Mouse (Mus musculus) cerebellum, adult (tissue): ENCODE results near the gene Dgkh.
"Not testable (repeated sequence)": the region's sequence is repeated elsewhere in the genome, so short reads cannot be mapped to it uniquely, and the experiment has no call there.

ENCODE experiments used
- ATAC-seq: cut with Nextera tagmentation; 2 replicates; pipeline ENCODE4 v1.9.2; 2017; ENCODE audit warnings: mild to moderate bottlenecking, moderate library complexity, mixed read lengths; ENCODE audit not compliant: insufficient number of reproducible peaks, low FRiP score, low TSS enrichment

Gene Dgkh

DNA sequence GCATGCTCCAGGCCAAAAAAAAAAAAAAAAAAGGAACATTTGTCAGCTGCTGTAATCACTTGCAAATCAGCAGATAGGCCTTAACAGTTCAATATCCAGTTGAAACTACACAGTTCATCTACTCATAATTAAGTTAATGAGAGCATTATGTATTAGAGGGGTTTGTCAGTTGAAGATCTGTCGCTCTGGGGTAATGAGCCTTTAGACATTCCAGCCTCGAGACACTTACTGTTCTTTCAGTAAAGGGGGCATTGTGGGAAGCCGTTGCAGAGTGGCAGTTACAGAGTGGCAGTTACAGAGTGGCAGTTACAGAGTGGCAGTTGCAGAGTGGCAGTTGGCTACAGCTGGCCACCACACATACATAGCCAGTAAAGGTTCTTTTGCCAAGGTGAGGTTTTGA lies 177.7 kb downstream of the Dgkh start:
- ATAC-seq = not testable (repeated sequence)

DNA sequence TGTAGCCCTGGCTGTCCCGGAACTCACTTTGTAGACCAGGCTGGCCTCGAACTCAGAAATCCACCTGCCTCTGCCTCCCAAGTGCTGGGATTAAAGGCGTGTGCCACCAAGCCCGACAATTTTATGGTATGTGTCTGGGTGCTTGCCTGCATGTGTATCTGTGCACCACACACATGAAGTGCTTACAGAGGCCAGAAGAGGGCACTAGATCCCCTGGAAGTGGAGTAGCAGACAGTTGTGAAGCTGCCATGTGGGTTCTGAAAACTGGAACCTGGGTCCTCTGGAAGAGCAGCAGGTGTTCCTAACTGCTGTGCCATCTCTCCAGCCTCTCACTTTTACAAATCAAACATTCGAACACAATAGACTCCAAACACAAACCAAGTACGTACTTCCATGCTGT lies 178.9 kb downstream of the Dgkh start:
- no peak for ATAC-seq

GRCm38 (mm10) chr14:78548807-78549206 lies 183.8 kb downstream of the Dgkh start:
- no peak for ATAC-seq

DNA sequence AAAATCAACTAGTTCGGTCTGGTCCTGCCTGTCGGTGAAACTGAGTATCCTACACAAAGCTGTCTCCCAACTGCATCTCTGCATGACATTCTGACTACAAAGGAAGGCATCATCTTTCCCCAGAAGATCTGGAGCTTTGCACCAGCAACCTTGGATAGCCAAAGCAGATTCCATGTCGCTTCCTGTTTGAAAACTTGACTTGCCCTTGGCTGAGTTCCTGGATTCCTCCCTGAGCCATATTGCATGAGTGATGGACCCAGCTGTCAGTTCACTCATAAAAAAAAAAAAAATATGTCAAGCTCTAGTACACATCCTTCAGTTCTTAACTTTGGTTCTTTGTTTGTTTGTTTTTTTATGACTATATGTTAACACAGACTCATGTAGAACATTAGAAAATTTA lies 191.3 kb downstream of the Dgkh start:
- ATAC-seq = no peak

- ATAC-seq = no peak
Observed at GRCm38 (mm10) chr14:78539821-78540220, 192.8 kb downstream of the Dgkh start.

DNA sequence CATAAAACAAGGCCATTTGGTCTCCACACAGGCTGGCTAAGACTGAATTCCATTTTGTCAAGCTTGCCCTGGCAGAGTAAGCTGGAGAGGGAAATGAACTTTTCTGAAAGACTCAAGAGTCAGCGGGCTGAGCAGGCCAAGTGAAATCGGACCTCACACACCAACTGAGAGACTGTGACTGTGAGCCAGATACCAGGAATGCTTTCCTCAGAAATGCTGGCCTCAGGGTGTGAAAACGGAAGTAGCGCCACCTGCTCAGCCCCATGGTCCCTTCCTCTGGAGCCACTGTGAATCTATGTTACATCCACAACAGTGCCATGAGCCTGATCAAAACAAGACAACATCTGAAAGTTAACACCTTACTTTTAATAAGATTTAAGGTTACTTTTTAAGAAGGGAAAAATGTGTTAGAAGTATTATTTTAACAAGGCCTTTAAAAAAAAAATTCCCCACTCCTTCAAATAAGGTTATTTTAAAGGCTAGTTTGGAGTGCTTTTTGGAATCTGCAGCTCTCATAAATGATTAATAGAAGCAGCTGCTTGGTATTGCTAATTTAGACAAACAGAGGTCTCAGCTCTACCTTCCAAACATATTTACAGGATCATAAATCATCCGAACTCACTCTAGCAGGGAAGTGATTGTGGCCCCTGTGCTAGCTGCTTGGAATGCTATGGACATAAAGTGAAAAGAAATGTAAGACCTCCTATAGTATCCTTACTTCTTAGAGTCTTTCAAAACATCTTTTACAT lies 193.8 kb downstream of the Dgkh start:
- ATAC-seq = 0 out of 2 replicates have a peak, but pooled peaks have one; percentile 27

DNA sequence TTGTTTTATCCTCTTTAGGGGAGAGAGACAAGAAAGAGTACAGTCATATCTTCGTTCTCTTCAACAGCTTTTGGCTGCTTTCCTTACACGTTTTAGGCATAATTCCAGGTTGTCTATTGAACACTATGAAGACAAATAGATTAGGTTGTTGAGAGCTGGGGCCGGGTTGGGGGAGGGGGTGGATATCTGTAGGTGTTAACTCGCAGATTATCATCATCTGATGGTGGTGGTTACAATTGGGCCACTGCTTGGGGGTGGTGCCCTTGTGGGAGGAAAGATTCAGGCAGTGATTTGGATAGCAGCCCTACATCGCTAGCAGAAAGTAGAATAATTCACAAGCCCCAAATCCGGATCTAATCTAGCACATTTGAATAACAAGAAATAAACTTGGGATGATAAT lies 195.0 kb downstream of the Dgkh start:
- ATAC-seq = no peak

DNA sequence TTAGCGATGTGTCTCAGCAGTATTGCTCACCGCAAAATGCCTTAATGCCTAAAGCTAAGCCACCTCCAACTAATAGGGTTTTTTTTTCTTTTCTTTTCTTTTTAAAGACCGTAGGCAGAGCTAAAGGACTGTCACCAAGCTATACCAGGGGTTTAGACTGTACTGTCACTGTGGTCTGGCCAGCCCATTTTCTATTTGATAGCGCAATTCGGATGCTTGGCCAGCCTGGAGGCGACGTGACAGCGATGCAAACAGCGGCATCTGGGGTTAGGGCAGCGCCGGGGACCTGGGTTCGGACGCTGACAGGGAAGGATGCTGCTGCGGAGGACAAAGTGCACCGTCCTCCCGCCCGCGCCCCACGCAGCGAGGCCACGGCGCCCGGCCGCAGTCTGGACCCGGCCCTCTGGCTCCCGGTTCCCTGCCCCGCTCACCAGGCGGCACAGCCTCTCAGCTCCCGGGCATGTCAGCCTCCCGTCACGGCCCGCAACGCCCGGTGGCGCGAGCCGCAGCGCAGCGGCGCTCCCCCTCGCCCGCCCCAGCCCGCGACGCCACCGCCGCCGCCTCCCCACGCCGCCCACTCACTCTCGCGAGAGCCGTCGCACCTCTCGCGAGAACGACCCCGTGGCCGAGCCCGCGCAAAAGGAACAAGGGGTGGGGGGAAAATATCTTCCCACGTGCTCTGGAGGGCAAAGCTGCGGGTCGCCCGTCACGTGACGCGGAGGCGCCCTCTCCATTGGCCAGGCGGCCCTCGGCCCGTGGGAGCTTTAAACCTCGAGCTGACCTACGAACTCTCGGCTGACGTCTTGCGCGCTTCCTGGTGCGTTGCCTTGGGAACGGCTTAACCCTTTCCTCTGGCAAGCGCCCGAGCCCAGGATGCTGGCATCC lies 196.1 kb downstream of the Dgkh start, which contains the start of gene Akap11:
TSS of gene Akap11 (minus strand) at position 528 of the 885 bp plus-strand sequence.
- ATAC-seq = peak; percentile 91

- ATAC-seq = no peak
Observed at GRCm38 (mm10) chr14:78535366-78535765, 197.2 kb downstream of the Dgkh start.

GRCm38 (mm10) chr14:78534651-78535050 lies 197.9 kb downstream of the Dgkh start:
- ATAC-seq = no peak

GRCm38 (mm10) chr14:78533701-78534100 lies 198.9 kb downstream of the Dgkh start:
- no peak for ATAC-seq

DNA sequence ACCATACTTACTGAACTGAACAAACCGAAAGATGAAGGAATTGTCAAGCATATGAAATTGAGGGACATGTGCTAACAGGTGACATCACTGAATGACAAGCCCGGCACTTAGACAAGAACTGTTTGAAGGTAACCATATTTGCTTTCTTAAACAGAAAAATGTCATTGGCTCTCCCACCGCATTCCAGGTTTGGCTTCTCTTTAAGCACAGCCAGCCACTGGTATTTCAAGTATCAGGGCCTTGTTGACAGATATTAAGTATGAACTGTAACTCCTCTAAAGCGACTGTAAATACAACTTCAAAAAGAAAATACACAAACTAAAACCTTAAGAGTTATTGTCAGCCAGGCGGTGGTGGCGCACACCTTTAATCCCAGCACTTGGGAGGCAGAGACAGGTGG lies 200.2 kb downstream of the Dgkh start:
- no peak for ATAC-seq

DNA sequence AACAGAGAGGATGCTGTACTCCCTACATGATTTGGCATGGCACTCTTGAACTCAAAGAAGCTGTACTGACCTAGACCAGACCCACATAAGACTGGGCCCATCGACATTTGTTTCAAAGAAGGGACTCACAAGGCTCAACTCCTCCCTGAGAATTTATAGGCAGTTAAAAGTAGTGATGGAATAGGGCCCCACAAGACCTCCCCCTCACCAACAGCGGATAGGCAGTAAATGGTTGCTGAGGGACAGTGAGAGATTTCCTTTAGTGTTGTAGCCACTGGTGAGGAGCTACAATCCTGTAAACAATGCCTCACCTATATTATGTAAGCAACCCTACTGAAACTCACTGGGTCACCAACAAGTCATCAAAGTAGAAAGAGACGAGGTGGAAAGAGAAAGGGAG lies 202.3 kb downstream of the Dgkh start:
- no peak for ATAC-seq

GRCm38 (mm10) chr14:78528461-78529425 lies 203.8 kb downstream of the Dgkh start:
- ATAC-seq = no peak

DNA sequence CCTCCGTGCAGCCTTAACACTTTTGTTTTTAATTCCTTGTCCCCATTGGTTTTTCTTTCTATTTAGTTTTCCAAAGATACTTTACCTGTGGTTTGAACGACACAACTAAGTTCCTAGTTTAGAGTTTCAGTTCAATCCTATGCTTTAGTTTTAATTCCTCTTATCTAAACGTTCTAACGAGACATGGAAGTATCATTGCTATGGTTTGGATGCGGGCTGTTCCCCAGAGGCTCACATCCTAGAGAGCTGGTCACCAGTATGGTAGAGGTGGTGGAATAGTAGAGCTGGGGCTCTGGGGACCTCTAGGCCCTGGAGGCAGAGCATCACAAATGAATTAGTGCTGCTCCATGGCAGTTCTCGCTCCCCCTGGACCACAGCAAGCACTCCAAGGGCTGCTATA lies 205.7 kb downstream of the Dgkh start:
- ATAC-seq = no peak

DNA sequence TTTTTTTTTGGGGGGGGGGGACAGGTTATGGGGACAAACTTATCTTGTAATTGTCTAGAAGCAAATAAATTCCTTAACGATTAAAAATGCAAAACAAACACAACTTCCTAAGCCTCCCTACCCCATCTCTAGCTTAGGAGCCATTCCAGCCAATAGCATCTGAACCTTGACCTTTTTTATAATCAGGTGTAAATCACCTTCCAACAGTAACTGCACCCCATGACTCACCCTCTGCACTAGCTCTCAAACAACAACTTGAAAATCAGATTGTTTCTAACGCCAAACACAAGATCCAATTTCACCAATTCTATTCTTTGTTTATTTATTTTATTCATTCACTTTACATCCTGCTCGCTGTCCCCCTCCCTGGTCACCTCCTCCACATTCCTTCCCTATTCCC lies 206.1 kb downstream of the Dgkh start:
- no peak for ATAC-seq

- peak; percentile 33; the same call in 1 of the 2 replicates for ATAC-seq
Observed at GRCm38 (mm10) chr14:78525611-78526457, 206.7 kb downstream of the Dgkh start.

GRCm38 (mm10) chr14:78525059-78525458 lies 207.5 kb downstream of the Dgkh start:
- no peak for ATAC-seq

GRCm38 (mm10) chr14:78510713-78511112 lies 221.9 kb downstream of the Dgkh start:
- no peak for ATAC-seq
